Mouse (Mus musculus): ENCODE measurements around the gene Smpx.

GRCm38 (mm10) chrX:157697591-157698135 is 1.0 kb upstream of the Smpx start:
- TF ChIP-seq CTCF (conservative IDR thresholded peaks at IDR 0.05 in 1 of 2, IDR thresholded peaks at IDR 0.05 in 1 of 2; ENCODE audit: low read depth in 2 of 2, low read length in 2 of 2) = no peak
- TF ChIP-seq POLR2A (IDR thresholded peaks at IDR 0.05; ENCODE audit: low read depth, low read length) = no peak
- TF ChIP-seq NRF1 (IDR thresholded peaks at IDR 0.05; ENCODE audit: low read depth, low read length) = no peak
- TF ChIP-seq ZKSCAN1 (IDR thresholded peaks at IDR 0.05; ENCODE audit: borderline replicate concordance, low read depth, low read length) = no peak
- no peak for TF ChIP-seq CHD2 (IDR thresholded peaks at IDR 0.05; ENCODE audit: low read length)
- TF ChIP-seq MYC (IDR thresholded peaks at IDR 0.05; ENCODE audit: low read depth, low read length) = no peak

Data from CH12.LX (cell line).